Mouse (Mus musculus) heart, embryonic 12.5 days (tissue): ENCODE data around the gene B130006D01Rik. TPM values are rescaled to one million over a fixed set of nuclear protein-coding genes. Genes with fewer than 3 reads are reported as not detected.
A peak's percentile ranks its signal among the peaks of the same experiment; 100 is the strongest.

Experiments
- ATAC-seq: fragments of 200-750 bp; cut with Nextera tagmentation; 2 replicates; pipeline ENCODE4 v1.8.0; 2017; ENCODE audit warnings: moderate TSS enrichment, moderate library complexity; ENCODE audit not compliant: insufficient number of reproducible peaks, low FRiP score
- H3K27ac ChIP-seq: fragments of 300-500 bp; sonication (generic); 2 replicates; pipeline ENCODE4 v1.5.1; 2016; ENCODE audit warnings: mild to moderate bottlenecking, moderate library complexity; ENCODE audit not compliant: poor library complexity, severe bottlenecking
- H3K27me3 ChIP-seq: fragments of 300-500 bp; sonication (generic); replicated peaks from 2 replicates; pipeline ENCODE4 v1.6.1; 2016; ENCODE audit warnings: mild to moderate bottlenecking, moderate library complexity
- H3K36me3 ChIP-seq: fragments of 300-500 bp; sonication (generic); 2 replicates; pipeline ENCODE4 v1.6.1; 2016; ENCODE audit warnings: mild to moderate bottlenecking, moderate library complexity
- H3K4me1 ChIP-seq: fragments of 300-500 bp; sonication (generic); replicated peaks from 2 replicates; pipeline ENCODE4 v1.6.1; 2016; ENCODE audit warnings: mild to moderate bottlenecking
- H3K4me2 ChIP-seq: fragments of 300-500 bp; sonication (generic); 2 replicates; pipeline ENCODE4 v1.6.1; 2016; ENCODE audit warnings: mild to moderate bottlenecking, moderate library complexity
- H3K4me3 ChIP-seq: fragments of 300-500 bp; sonication (generic); 2 replicates; pipeline ENCODE4 v1.5.1; 2016; ENCODE audit warnings: mild to moderate bottlenecking
- H3K9ac ChIP-seq: fragments of 300-500 bp; sonication (generic); 2 replicates; pipeline ENCODE4 v1.6.1; 2016; ENCODE audit warnings: mild to moderate bottlenecking, moderate library complexity
- H3K9me3 ChIP-seq: fragments of 300-500 bp; sonication (generic); replicated peaks from 2 replicates; pipeline ENCODE4 v1.6.1; 2016; ENCODE audit warnings: mild to moderate bottlenecking, moderate library complexity
- WGBS: fragments of 180-500 bp; shearing (Covaris S2); methylation state at CpG from one replicate; pipeline ENCODE4 v1.1.7; 2016; 5-methylcytosine and 5-hydroxymethylcytosine counted together
- polyA plus RNA-seq: library from polyadenylated mRNA; unstranded; fragments of >200 nt; fragmentation: Nextera tagmentation; extraction: Ambion mirVana; gene quantifications from 2 replicates; pipeline ENCODE4 v1.2.1, GENCODE M21; 2016

Gene B130006D01Rik
- polyA plus RNA-seq: 0.56 and 0.76 TPM in 2 replicates

DNA sequence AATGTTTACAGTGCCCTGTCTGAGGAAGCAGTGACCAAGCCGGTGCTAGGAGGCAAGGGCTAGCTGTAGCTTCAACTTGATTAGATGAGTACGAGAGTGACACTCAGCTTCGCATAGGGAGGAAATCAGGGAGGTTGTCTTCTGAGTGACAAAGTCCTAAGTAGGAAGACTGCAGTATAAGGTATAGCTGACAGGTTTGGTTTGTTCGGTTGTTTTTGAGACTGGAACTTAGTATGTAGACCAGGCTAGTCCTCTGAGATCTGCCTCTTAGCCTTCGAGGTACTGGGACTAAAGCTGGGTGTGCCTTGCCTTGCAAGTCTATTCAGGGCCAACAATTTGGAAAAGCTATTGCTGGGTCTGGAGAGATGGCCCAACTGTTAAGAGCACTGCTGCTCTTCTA is at the start of gene B130006D01Rik:
Gene B130006D01Rik (plus strand): TSS at position 301 of the 400 bp plus-strand sequence.
- Histone ChIP-seq H3K9me3 (no peaks in the 10 kb centered on the region), H3K27me3 (no peaks in the 10 kb centered on the region), H3K9ac (no peak within 1 kb of the TSS), H3K4me2 (no peak within 1 kb of the TSS), H3K4me3 (no peak within 1 kb of the TSS), H3K36me3 (no peaks in the 10 kb centered on the region), H3K4me1 (peaks cover 8% of the 10 kb centered on the region), H3K27ac (no peak within 1 kb of the TSS)
- no peak for ATAC-seq
- 86% methylated on average over 5 of the region's 5 CpGs for WGBS

DNA sequence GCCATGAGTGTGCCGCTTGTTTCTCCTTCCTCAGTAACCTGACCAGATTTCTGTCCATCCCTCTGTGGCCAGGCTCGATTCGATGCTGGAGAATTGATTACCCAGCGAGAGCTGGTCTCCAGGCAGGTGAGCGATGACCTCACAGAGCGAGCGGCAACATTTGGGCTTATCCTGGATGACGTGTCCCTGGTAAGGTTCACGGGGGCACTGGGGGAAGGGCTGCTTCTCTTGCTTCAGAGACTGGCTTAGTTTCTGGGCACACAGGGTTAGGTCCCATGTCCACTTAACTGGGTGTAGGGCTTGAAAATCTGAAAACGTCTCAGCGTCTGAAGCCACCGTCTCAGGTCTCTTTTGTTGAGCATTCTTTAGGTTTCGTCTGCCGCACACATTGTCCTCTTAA is 47.9 kb upstream of the B130006D01Rik start:
- ATAC-seq: no peak
- peaks cover 93% of the 10 kb centered on the region for H3K36me3 ChIP-seq

GRCm38 (mm10) chr11:95676307-95676706 is 47.1 kb upstream of the B130006D01Rik start:
- peaks cover 92% of the 10 kb centered on the region for H3K36me3 ChIP-seq
- no peak for ATAC-seq
- no peak overlapping the region for H3K4me3 ChIP-seq
- 25% methylated on average over 6 of the region's 6 CpGs for WGBS
- H3K4me2 ChIP-seq: no peak overlapping the region
- no peaks in the 10 kb centered on the region for H3K9me3 ChIP-seq
- H3K9ac ChIP-seq: no peak overlapping the region
- H3K27me3 ChIP-seq: no peaks in the 10 kb centered on the region
- no peak overlapping the region for H3K27ac ChIP-seq
- H3K4me1 ChIP-seq: peaks cover 13% of the 10 kb centered on the region

More for the DNA sequence above, 47.9 kb upstream of the B130006D01Rik start:
- Histone ChIP-seq H3K4me1 (peaks cover 15% of the 10 kb centered on the region), H3K27me3 (no peaks in the 10 kb centered on the region), H3K9me3 (no peaks in the 10 kb centered on the region), H3K4me3 (no peak overlapping the region), H3K4me2 (no peak overlapping the region), H3K27ac (no peak overlapping the region), H3K9ac (no peak overlapping the region)
- 88% methylated on average over 14 of the region's 14 CpGs for WGBS

GRCm38 (mm10) chr11:95677925-95678701 is 45.3 kb upstream of the B130006D01Rik start:
- Histone ChIP-seq H3K9ac (no peak overlapping the region), H3K27ac (no peak overlapping the region), H3K4me2 (no peak overlapping the region), H3K36me3 (peaks cover 79% of the 10 kb centered on the region), H3K4me1 (peaks cover 24% of the 10 kb centered on the region), H3K4me3 (no peak overlapping the region), H3K27me3 (no peaks in the 10 kb centered on the region), H3K9me3 (no peaks in the 10 kb centered on the region)
- no peak for ATAC-seq
- WGBS: 89% methylated on average over 14 of the region's 14 CpGs

DNA sequence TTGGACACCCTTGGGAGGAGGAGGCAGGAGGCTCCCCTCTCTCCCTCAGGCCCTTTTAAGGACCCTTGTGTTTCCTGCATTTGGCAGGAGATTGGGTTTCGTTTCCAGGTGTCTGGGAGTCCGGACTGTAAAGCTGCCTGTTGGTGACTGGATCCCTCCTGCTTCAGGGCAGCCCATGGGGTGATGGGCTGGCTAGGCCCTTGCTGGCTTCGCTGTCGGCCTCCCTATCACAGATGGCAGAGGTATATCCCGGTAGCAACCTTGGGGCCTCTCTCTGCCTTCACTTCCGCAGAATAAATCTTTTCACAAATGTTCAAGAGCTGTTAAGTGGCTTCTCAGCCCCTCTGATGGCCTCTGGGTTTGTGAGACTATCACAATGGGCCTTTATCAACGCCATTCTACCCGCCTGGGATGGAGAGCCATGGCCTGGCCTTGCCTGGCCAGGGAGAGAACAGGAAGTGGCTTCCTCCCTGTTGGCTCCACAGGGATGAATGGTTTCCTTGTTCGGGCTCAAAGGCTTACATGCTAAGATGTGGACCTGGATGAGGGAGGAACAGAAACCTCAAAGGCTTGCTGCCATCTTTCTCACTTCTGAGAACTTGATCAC is 41.3 kb upstream of the B130006D01Rik start:
- no peak for ATAC-seq
- Histone ChIP-seq H3K4me1 (peaks cover 14% of the 10 kb centered on the region), H3K27ac (peak overlapping the region; percentile 15; the same call in 1 of the 2 replicates), H3K36me3 (peaks cover 42% of the 10 kb centered on the region), H3K27me3 (no peaks in the 10 kb centered on the region), H3K4me3 (no peak overlapping the region), H3K9me3 (no peaks in the 10 kb centered on the region), H3K4me2 (no peak overlapping the region), H3K9ac (no peak overlapping the region)
- 38% methylated on average over 9 of the region's 9 CpGs for WGBS

DNA sequence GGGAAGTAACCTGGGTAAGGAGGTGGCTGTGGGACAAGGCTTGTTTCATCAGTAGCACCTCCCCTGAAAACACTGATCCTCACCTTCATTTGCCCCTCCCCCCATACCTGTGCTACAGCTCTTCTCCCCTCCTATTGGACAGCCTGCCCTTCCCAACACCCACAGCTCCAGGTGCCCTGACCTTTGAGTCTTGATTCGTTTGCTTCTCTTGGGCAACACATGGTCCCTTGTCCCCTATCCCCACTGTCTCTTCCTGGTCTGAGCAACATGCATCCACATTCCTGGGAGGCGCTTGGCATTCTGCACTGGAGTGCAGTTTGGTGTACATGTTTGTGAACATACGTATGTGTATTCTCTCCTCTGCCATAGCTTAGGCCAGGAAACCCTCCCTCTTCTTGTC is 40.4 kb upstream of the B130006D01Rik start:
- Histone ChIP-seq H3K9ac (no peak overlapping the region), H3K4me1 (peaks cover 14% of the 10 kb centered on the region), H3K4me3 (no peak overlapping the region), H3K9me3 (no peaks in the 10 kb centered on the region), H3K27me3 (no peaks in the 10 kb centered on the region), H3K36me3 (peaks cover 33% of the 10 kb centered on the region), H3K27ac (no peak overlapping the region), H3K4me2 (no peak overlapping the region)
- ATAC-seq: no peak
- WGBS: 91% methylated on average over 3 of the region's 3 CpGs

- 2% methylated on average over 4 of the region's 4 CpGs for WGBS
Observed at GRCm38 (mm10) chr11:95686031-95686430, 37.4 kb upstream of the B130006D01Rik start.

GRCm38 (mm10) chr11:95687084-95687656 is 36.2 kb upstream of the B130006D01Rik start:
- Histone ChIP-seq H3K36me3 (no peaks in the 10 kb centered on the region), H3K4me1 (peaks cover 19% of the 10 kb centered on the region), H3K27ac (no peak overlapping the region), H3K4me2 (no peak overlapping the region), H3K9me3 (no peaks in the 10 kb centered on the region), H3K27me3 (no peaks in the 10 kb centered on the region), H3K9ac (no peak overlapping the region), H3K4me3 (no peak overlapping the region)
- no peak for ATAC-seq
- WGBS: 40% methylated on average over 11 of the region's 11 CpGs

More at GRCm38 (mm10) chr11:95686031-95686430, 37.4 kb upstream of the B130006D01Rik start:
- Histone ChIP-seq H3K27me3 (no peaks in the 10 kb centered on the region), H3K9me3 (no peaks in the 10 kb centered on the region), H3K27ac (no peak overlapping the region), H3K36me3 (peaks cover 6% of the 10 kb centered on the region), H3K9ac (no peak overlapping the region), H3K4me2 (no peak overlapping the region), H3K4me1 (peaks cover 30% of the 10 kb centered on the region), H3K4me3 (no peak overlapping the region)
- ATAC-seq: no peak

DNA sequence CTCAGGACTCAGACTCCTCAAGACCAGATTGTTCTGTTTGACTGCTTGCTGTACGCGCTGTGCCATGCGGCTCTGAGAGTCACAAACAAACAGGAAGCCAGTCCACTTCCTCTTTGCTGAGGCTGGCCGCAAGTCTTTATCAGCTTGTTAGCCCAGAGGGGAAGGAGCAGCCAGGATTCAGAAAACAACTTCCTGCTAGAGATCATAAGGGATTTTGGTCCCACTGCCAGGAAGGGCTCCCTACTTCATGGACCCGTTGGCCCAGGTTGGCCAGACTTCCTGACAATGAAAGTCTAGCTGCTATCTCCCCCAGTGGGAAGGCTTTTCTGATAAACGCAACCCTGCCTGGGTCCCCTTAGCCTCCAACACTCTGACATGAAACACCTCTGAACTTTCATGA is 34.9 kb upstream of the B130006D01Rik start:
- Histone ChIP-seq H3K9me3 (no peaks in the 10 kb centered on the region), H3K4me2 (peak overlapping the region; percentile 49), H3K27ac (peak overlapping the region; percentile 54; the same call in 1 of the 2 replicates), H3K9ac (peak overlapping the region; percentile 12; the same call in 1 of the 2 replicates), H3K4me1 (peaks cover 17% of the 10 kb centered on the region), H3K36me3 (no peaks in the 10 kb centered on the region), H3K4me3 (no peak overlapping the region), H3K27me3 (no peaks in the 10 kb centered on the region)
- peak; percentile 19 for ATAC-seq
- 36% methylated on average over 6 of the region's 6 CpGs for WGBS

GRCm38 (mm10) chr11:95688981-95689380 is 34.4 kb upstream of the B130006D01Rik start:
- ATAC-seq: peak; percentile 72; the same call in 1 of the 2 replicates
- peak overlapping the region; percentile 21; the same call in 1 of the 2 replicates for H3K9ac ChIP-seq
- 24% methylated on average over 7 of the region's 7 CpGs for WGBS

GRCm38 (mm10) chr11:95689544-95689943 is 33.8 kb upstream of the B130006D01Rik start:
- no peaks in the 10 kb centered on the region for H3K27me3 ChIP-seq
- no peak overlapping the region for H3K4me2 ChIP-seq
- ATAC-seq: no peak
- no peak overlapping the region for H3K4me3 ChIP-seq
- no peaks in the 10 kb centered on the region for H3K36me3 ChIP-seq
- no peak overlapping the region for H3K27ac ChIP-seq
- 70% methylated on average over 3 of the region's 3 CpGs for WGBS
- peaks cover 17% of the 10 kb centered on the region for H3K4me1 ChIP-seq
- no peak overlapping the region for H3K9ac ChIP-seq
- no peaks in the 10 kb centered on the region for H3K9me3 ChIP-seq

More at GRCm38 (mm10) chr11:95688981-95689380, 34.4 kb upstream of the B130006D01Rik start:
- H3K36me3 ChIP-seq: no peaks in the 10 kb centered on the region
- peaks cover 17% of the 10 kb centered on the region for H3K4me1 ChIP-seq
- no peaks in the 10 kb centered on the region for H3K9me3 ChIP-seq
- H3K27ac ChIP-seq: peak overlapping the region; percentile 54; the same call in 1 of the 2 replicates
- H3K4me3 ChIP-seq: no peak overlapping the region
- peak overlapping the region; percentile 49 for H3K4me2 ChIP-seq
- no peaks in the 10 kb centered on the region for H3K27me3 ChIP-seq
